Mouse (Mus musculus): ENCODE measurements around the gene Msh4. TPM values are rescaled to one million over a fixed set of nuclear protein-coding genes. Genes with fewer than 3 reads are reported as not detected.
A peak's percentile ranks its signal among the peaks of the same experiment; 100 is the strongest.
"Not testable (repeated sequence)": the region's sequence is repeated elsewhere in the genome, so short reads cannot be mapped to it uniquely, and the experiment has no call there.

Msh4 gene
- polyA plus RNA-seq, 1 experiment from 2014 or later: 0.04 TPM

- 37% methylated on average over 4 of the region's 4 CpGs for WGBS (ENCODE audit: insufficient replicate concordance)
- Histone ChIP-seq H3K4me2 (ENCODE audit: low read depth, low read length) (peak overlapping the region; percentile 36), H3K4me1 (ENCODE audit: control insufficient read depth, low read depth, low read length) (peaks cover 45% of the 10 kb centered on the region), H3K36me3 (ENCODE audit: control insufficient read depth, insufficient read depth) (no peaks in the 10 kb centered on the region), H3K27me3 (ENCODE audit: control insufficient read depth, insufficient read depth, low read depth, low read length) (no peaks in the 10 kb centered on the region), H3K27ac (ENCODE audit: low read length) (peak overlapping the region; percentile 85), H3K4me3 (ENCODE audit: low read depth, low read length) (no peak overlapping the region), H3K9ac (ENCODE audit: low read depth, low read length) (peak overlapping the region; percentile 54), H3K9me3 (replicated peaks; ENCODE audit: control insufficient read depth, low read length) (no peaks in the 10 kb centered on the region)
- ATAC-seq (ENCODE audit: low read depth): peak; percentile 92
These were observed 73.9 kb downstream of the Msh4 start for GRCm38 (mm10) chr3:153831873-153832653.

GRCm38 (mm10) chr3:153831014-153831872, 74.7 kb downstream of the Msh4 start:
- Histone ChIP-seq H3K4me3 (ENCODE audit: low read depth, low read length) (no peak overlapping the region), H3K4me1 (ENCODE audit: control insufficient read depth, low read depth, low read length) (peaks cover 45% of the 10 kb centered on the region), H3K9ac (ENCODE audit: low read depth, low read length) (peak overlapping the region; percentile 54), H3K9me3 (replicated peaks; ENCODE audit: control insufficient read depth, low read length) (no peaks in the 10 kb centered on the region), H3K4me2 (ENCODE audit: low read depth, low read length) (peak overlapping the region; percentile 36), H3K27ac (ENCODE audit: low read length) (peak overlapping the region; percentile 85), H3K27me3 (ENCODE audit: control insufficient read depth, insufficient read depth, low read depth, low read length) (no peaks in the 10 kb centered on the region), H3K36me3 (ENCODE audit: control insufficient read depth, insufficient read depth) (no peaks in the 10 kb centered on the region)
- peak; percentile 80 for ATAC-seq (ENCODE audit: low read depth)
- whole genome bisulfite sequencing (ENCODE audit: insufficient replicate concordance): 39% methylated on average over 11 of the region's 11 CpGs

- H3K4me3 ChIP-seq (ENCODE audit: low read depth, low read length); H3K4me2 ChIP-seq (ENCODE audit: low read depth, low read length); H3K27me3 ChIP-seq (ENCODE audit: control insufficient read depth, insufficient read depth, low read depth, low read length); H3K9me3 ChIP-seq (replicated peaks; ENCODE audit: control insufficient read depth, low read length); H3K36me3 ChIP-seq (ENCODE audit: control insufficient read depth, insufficient read depth); H3K27ac ChIP-seq (ENCODE audit: low read length); ATAC-seq (ENCODE audit: low read depth); H3K9ac ChIP-seq (ENCODE audit: low read depth, low read length): not testable (repeated sequence)
- 54% methylated on average over 3 of the region's 3 CpGs for WGBS (ENCODE audit: insufficient replicate concordance)
- peaks cover 38% of the 10 kb centered on the region for H3K4me1 ChIP-seq (ENCODE audit: control insufficient read depth, low read depth, low read length)
These were observed 76.2 kb downstream of the Msh4 start for GRCm38 (mm10) chr3:153829788-153830187.

- no peak overlapping the region for H3K27ac ChIP-seq (ENCODE audit: low read length)
- ATAC-seq (ENCODE audit: low read depth): no peak
- H3K4me1 ChIP-seq (ENCODE audit: control insufficient read depth, low read depth, low read length): peaks cover 17% of the 10 kb centered on the region
- no peaks in the 10 kb centered on the region for H3K36me3 ChIP-seq (ENCODE audit: control insufficient read depth, insufficient read depth)
- H3K9ac ChIP-seq (ENCODE audit: low read depth, low read length): no peak overlapping the region
- no peak overlapping the region for H3K4me3 ChIP-seq (ENCODE audit: low read depth, low read length)
- no peaks in the 10 kb centered on the region for H3K27me3 ChIP-seq (ENCODE audit: control insufficient read depth, insufficient read depth, low read depth, low read length)
- WGBS (ENCODE audit: insufficient replicate concordance): 56% methylated on average over 6 of the region's 6 CpGs
- no peaks in the 10 kb centered on the region for H3K9me3 ChIP-seq (replicated peaks; ENCODE audit: control insufficient read depth, low read length)
- H3K4me2 ChIP-seq (ENCODE audit: low read depth, low read length): no peak overlapping the region
These were observed 79.3 kb downstream of the Msh4 start for GRCm38 (mm10) chr3:153826616-153827015.

- Histone ChIP-seq H3K27me3 (ENCODE audit: control insufficient read depth, insufficient read depth, low read depth, low read length) (no peaks in the 10 kb centered on the region), H3K4me3 (ENCODE audit: low read depth, low read length) (no peak overlapping the region), H3K27ac (ENCODE audit: low read length) (no peak overlapping the region), H3K4me1 (ENCODE audit: control insufficient read depth, low read depth, low read length) (peaks cover 8% of the 10 kb centered on the region), H3K9ac (ENCODE audit: low read depth, low read length) (no peak overlapping the region), H3K4me2 (ENCODE audit: low read depth, low read length) (no peak overlapping the region), H3K9me3 (replicated peaks; ENCODE audit: control insufficient read depth, low read length) (no peaks in the 10 kb centered on the region), H3K36me3 (ENCODE audit: control insufficient read depth, insufficient read depth) (no peaks in the 10 kb centered on the region)
- WGBS (ENCODE audit: insufficient replicate concordance): 71% methylated on average over 10 of the region's 10 CpGs
- ATAC-seq (ENCODE audit: low read depth): no peak
These were observed 80.7 kb downstream of the Msh4 start for GRCm38 (mm10) chr3:153825197-153825596.

GRCm38 (mm10) chr3:153823671-153824515, 82.0 kb downstream of the Msh4 start:
- WGBS (ENCODE audit: insufficient replicate concordance): 71% methylated on average over 11 of the region's 11 CpGs
- H3K4me2 ChIP-seq (ENCODE audit: low read depth, low read length): no peak overlapping the region
- no peak overlapping the region for H3K9ac ChIP-seq (ENCODE audit: low read depth, low read length)
- no peaks in the 10 kb centered on the region for H3K27me3 ChIP-seq (ENCODE audit: control insufficient read depth, insufficient read depth, low read depth, low read length)
- peaks cover 3% of the 10 kb centered on the region for H3K4me1 ChIP-seq (ENCODE audit: control insufficient read depth, low read depth, low read length)
- H3K4me3 ChIP-seq (ENCODE audit: low read depth, low read length): no peak overlapping the region
- H3K27ac ChIP-seq (ENCODE audit: low read length): no peak overlapping the region
- H3K9me3 ChIP-seq (replicated peaks; ENCODE audit: control insufficient read depth, low read length): no peaks in the 10 kb centered on the region
- ATAC-seq (ENCODE audit: low read depth): no peak
- no peaks in the 10 kb centered on the region for H3K36me3 ChIP-seq (ENCODE audit: control insufficient read depth, insufficient read depth)

GRCm38 (mm10) chr3:153819438-153819837, 86.5 kb downstream of the Msh4 start:
- Histone ChIP-seq H3K27me3 (ENCODE audit: control insufficient read depth, insufficient read depth, low read depth, low read length) (no peaks in the 10 kb centered on the region), H3K4me2 (ENCODE audit: low read depth, low read length) (no peak overlapping the region), H3K4me3 (ENCODE audit: low read depth, low read length) (no peak overlapping the region), H3K4me1 (ENCODE audit: control insufficient read depth, low read depth, low read length) (peaks cover 8% of the 10 kb centered on the region), H3K9ac (ENCODE audit: low read depth, low read length) (no peak overlapping the region), H3K9me3 (replicated peaks; ENCODE audit: control insufficient read depth, low read length) (no peaks in the 10 kb centered on the region), H3K27ac (ENCODE audit: low read length) (no peak overlapping the region), H3K36me3 (ENCODE audit: control insufficient read depth, insufficient read depth) (no peaks in the 10 kb centered on the region)
- ATAC-seq (ENCODE audit: low read depth): no peak
- 80% methylated on average over 9 of the region's 9 CpGs for WGBS (ENCODE audit: insufficient replicate concordance)

GRCm38 (mm10) chr3:153818723-153819122, 87.2 kb downstream of the Msh4 start:
- H3K4me3 ChIP-seq (ENCODE audit: low read depth, low read length): no peak overlapping the region
- no peak overlapping the region for H3K4me2 ChIP-seq (ENCODE audit: low read depth, low read length)
- H3K9me3 ChIP-seq (replicated peaks; ENCODE audit: control insufficient read depth, low read length): no peaks in the 10 kb centered on the region
- no peaks in the 10 kb centered on the region for H3K27me3 ChIP-seq (ENCODE audit: control insufficient read depth, insufficient read depth, low read depth, low read length)
- H3K9ac ChIP-seq (ENCODE audit: low read depth, low read length): no peak overlapping the region
- H3K27ac ChIP-seq (ENCODE audit: low read length): no peak overlapping the region
- peaks cover 8% of the 10 kb centered on the region for H3K4me1 ChIP-seq (ENCODE audit: control insufficient read depth, low read depth, low read length)
- peak; percentile 53 for ATAC-seq (ENCODE audit: low read depth)
- no peaks in the 10 kb centered on the region for H3K36me3 ChIP-seq (ENCODE audit: control insufficient read depth, insufficient read depth)
- WGBS (ENCODE audit: insufficient replicate concordance): 57% methylated on average over 3 of the region's 3 CpGs
